Mouse (Mus musculus) R1 (cell line): ENCODE data around the gene Mrpl11.
A peak's percentile ranks its signal among the peaks of the same experiment; 100 is the strongest.

Source experiments
- DNase-seq: peaks from one replicate; pipeline ENCODE4 v3.0.0-alpha.2; 2018; ENCODE audit warnings: low read depth, low spot score

Mrpl11 gene

GRCm38 (mm10) chr19:4992904-4993303 lies 31.0 kb downstream of the Mrpl11 start:
- DNase-seq = peak; percentile 35

- no peak for DNase-seq
These were observed 32.1 kb downstream of the Mrpl11 start for GRCm38 (mm10) chr19:4994043-4994442.

GRCm38 (mm10) chr19:4999445-5000140 lies 37.6 kb downstream of the Mrpl11 start:
- DNase-seq = no peak

- peak; percentile 93 for DNase-seq
These were observed 39.9 kb downstream of the Mrpl11 start for GRCm38 (mm10) chr19:5001666-5002406.

GRCm38 (mm10) chr19:5003644-5004043 lies 41.7 kb downstream of the Mrpl11 start:
- peak; percentile 66 for DNase-seq

GRCm38 (mm10) chr19:5004925-5005324 lies 43.0 kb downstream of the Mrpl11 start:
- DNase-seq = no peak

GRCm38 (mm10) chr19:5013138-5013537 lies 51.2 kb downstream of the Mrpl11 start:
- DNase-seq = no peak

GRCm38 (mm10) chr19:5014961-5015398 lies 53.0 kb downstream of the Mrpl11 start:
- peak; percentile 94 for DNase-seq

GRCm38 (mm10) chr19:5016221-5016742 lies 54.3 kb downstream of the Mrpl11 start:
- DNase-seq = peak; percentile 91
